Mouse (Mus musculus) cortical plate, adult 2 months (tissue): ENCODE measurements at regions not wholly inside any gene's neighbourhood (a gene's known extent, or its start where the extent isn't known, plus 50 kb on each side); places are given as distances from the start of the nearest gene placed in this dataset.

Experiments used
- H3K27ac ChIP-seq: fragments of 200-500 bp; 2 replicates; pipeline ENCODE4 v1.5.1; 2012; ENCODE audit warnings: low read length, control low read depth, inconsistent platforms; ENCODE audit not compliant: insufficient read depth
- H3K4me1 ChIP-seq: fragments of 200-500 bp; 2 replicates; pipeline ENCODE4 v1.6.1; 2011; ENCODE audit warnings: low read length; ENCODE audit not compliant: control insufficient read depth, insufficient read depth
- H3K4me3 ChIP-seq: fragments of 200-500 bp; 2 replicates; pipeline ENCODE4 v1.5.1; 2011; ENCODE audit warnings: mild to moderate bottlenecking, low read length, control low read depth; ENCODE audit not compliant: insufficient read depth
- CTCF ChIP-seq: fragments of 200-500 bp; IDR thresholded peaks from 2 replicates; pipeline ENCODE4 v1.5.1; 2011; ENCODE audit warnings: mild to moderate bottlenecking, control low read depth, low read length; ENCODE audit not compliant: insufficient read depth; ENCODE audit errors: extremely low read depth
- POLR2A ChIP-seq: fragments of 200-500 bp; IDR thresholded peaks from 2 replicates; pipeline ENCODE4 v1.6.1; 2011; ENCODE audit warnings: mild to moderate bottlenecking, low read length, control low read depth; ENCODE audit not compliant: insufficient read depth; ENCODE audit errors: extremely low read depth

GRCm38 (mm10) chrX:12840160-12841020 lies 78.5 kb upstream of the Med14 start:
- H3K4me3 ChIP-seq: peak overlapping the region; percentile 1; the same call in 1 of the 2 replicates
- no peak for TF ChIP-seq CTCF
- TF ChIP-seq POLR2A: 0 out of 2 replicates have a peak, but pooled peaks have one; percentile 15
- H3K4me1 ChIP-seq: no peaks in the 10 kb centered on the region
- peak overlapping the region; percentile 26 for H3K27ac ChIP-seq

DNA sequence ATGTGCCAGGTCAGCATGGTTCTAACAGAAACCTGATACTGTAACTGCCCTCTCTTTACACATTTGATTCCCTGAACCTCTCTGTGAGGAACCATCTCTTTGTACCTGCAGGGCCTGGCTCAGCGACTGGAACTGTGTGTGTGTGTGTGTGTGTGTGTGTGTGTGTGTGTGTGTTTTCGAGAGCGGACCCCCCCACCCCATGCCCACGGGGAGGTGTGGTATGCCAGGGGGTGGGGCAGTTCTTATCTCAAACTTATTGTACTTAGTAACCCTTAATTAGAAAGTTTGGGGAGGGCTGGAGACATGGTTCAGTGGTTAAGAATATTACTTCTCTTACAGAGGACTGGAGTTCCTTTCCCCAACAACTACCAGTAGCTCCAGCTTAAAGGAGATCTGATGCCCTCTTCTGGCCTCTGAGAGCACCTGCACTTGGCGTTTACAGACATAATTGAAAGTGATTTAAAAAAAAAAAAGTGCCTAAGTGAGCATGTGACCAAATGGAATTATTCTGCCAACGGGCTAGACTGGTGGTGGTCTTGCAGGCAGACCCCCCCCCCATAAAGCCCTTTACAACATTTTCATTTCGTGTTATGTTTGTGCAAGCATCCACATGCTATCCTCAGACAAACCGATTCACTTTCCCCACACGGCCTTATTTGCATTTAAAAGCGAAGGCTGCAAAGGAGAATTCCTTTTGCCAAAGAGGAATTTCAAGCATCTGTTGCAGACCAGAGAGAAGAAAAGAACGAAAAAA lies 77.7 kb upstream of the Med14 start:
- H3K4me1 ChIP-seq: no peaks in the 10 kb centered on the region
- H3K27ac ChIP-seq: peak overlapping the region; percentile 26
- peak overlapping the region; percentile 26; the same call in 1 of the 2 replicates for H3K4me3 ChIP-seq
- TF ChIP-seq CTCF: peak; percentile 58; the same call in 1 of the 2 replicates
- no peak for TF ChIP-seq POLR2A

- no peak overlapping the region for H3K27ac ChIP-seq
- TF ChIP-seq POLR2A: no peak
- TF ChIP-seq CTCF: no peak
- no peaks in the 10 kb centered on the region for H3K4me1 ChIP-seq
- no peak overlapping the region for H3K4me3 ChIP-seq
These were observed 75.9 kb upstream of the Med14 start for GRCm38 (mm10) chrX:12837821-12838220.

GRCm38 (mm10) chrX:12834681-12835080 lies 72.8 kb upstream of the Med14 start:
- H3K27ac ChIP-seq: no peak overlapping the region
- H3K4me3 ChIP-seq: no peak overlapping the region
- TF ChIP-seq CTCF (no peak), POLR2A (no peak)
- no peaks in the 10 kb centered on the region for H3K4me1 ChIP-seq

- TF ChIP-seq POLR2A (no peak), CTCF (no peak)
- H3K27ac ChIP-seq: no peak overlapping the region
- H3K4me3 ChIP-seq: no peak overlapping the region
- H3K4me1 ChIP-seq: no peaks in the 10 kb centered on the region
These were observed 70.8 kb upstream of the Med14 start for GRCm38 (mm10) chrX:12832709-12833108.

DNA sequence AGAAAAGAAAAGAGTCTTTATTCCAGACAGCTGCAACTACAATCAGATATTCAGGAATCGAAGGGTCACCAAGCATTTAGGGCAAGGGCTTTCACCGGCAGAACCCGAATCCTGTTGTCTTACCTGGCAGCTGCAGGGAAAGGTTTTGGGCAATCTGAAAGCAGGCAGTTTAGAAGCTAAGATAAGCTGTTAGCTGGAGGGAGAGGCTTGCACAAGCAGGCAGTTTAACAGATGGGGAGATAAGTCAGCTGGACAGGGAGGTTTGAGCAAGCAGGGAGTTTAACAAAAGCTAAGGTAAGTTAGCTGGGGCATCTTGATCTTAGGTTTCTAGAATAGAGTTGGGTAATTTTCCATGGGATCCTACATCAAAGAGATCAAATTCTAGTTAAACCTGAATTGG lies 67.3 kb upstream of the Med14 start:
- Histone ChIP-seq H3K4me3 (no peak overlapping the region), H3K4me1 (no peaks in the 10 kb centered on the region), H3K27ac (no peak overlapping the region)
- TF ChIP-seq CTCF (no peak), POLR2A (no peak)

GRCm38 (mm10) chrX:12827299-12827872 lies 65.5 kb upstream of the Med14 start:
- Histone ChIP-seq H3K4me3 (no peak overlapping the region), H3K4me1 (no peaks in the 10 kb centered on the region), H3K27ac (no peak overlapping the region)
- TF ChIP-seq CTCF (no peak), POLR2A (no peak)

DNA sequence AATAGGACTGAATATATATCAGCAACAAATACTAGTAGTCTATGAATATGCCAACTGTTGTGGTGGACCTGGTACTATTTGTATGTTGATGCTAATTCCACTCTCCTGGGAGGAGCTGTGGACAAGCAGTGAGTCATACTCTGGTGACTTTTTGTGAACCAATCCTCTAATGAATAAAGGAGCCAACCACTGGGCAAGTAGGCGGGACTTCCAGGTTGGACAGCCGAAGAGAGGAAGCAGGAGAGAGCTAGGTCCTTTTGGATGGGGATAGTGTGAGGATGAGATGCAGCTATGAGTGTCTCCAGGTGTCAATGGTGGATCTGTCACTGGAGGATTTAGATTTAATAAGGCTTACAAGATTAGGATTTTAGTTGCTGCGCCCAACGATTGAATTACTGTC lies 64.8 kb upstream of the Med14 start:
- Histone ChIP-seq H3K27ac (no peak overlapping the region), H3K4me1 (no peaks in the 10 kb centered on the region), H3K4me3 (no peak overlapping the region)
- TF ChIP-seq CTCF (no peak), POLR2A (no peak)

- no peak overlapping the region for H3K27ac ChIP-seq
These were observed 63.4 kb upstream of the Med14 start for GRCm38 (mm10) chrX:12825262-12825661.

More at GRCm38 (mm10) chrX:12825262-12825661, 63.4 kb upstream of the Med14 start:
- H3K4me1 ChIP-seq: no peaks in the 10 kb centered on the region
- no peak for TF ChIP-seq POLR2A
- no peak overlapping the region for H3K4me3 ChIP-seq
